Mouse (Mus musculus) cerebellum, adult 2 months (tissue): ENCODE results near the gene Tespa1.

Experiments used
- CTCF ChIP-seq: fragments of 200-500 bp; IDR thresholded peaks from 2 replicates; pipeline ENCODE4 v1.5.1; 2011; ENCODE audit warnings: low read depth, mild to moderate bottlenecking, control low read depth, low read length, moderate library complexity, borderline replicate concordance; ENCODE audit not compliant: insufficient read depth
- POLR2A ChIP-seq: fragments of 200-500 bp; IDR thresholded peaks from 2 replicates; pipeline ENCODE4 v1.6.1; 2011; ENCODE audit warnings: low read length, control low read depth, borderline replicate concordance; ENCODE audit not compliant: insufficient read depth

DNA sequence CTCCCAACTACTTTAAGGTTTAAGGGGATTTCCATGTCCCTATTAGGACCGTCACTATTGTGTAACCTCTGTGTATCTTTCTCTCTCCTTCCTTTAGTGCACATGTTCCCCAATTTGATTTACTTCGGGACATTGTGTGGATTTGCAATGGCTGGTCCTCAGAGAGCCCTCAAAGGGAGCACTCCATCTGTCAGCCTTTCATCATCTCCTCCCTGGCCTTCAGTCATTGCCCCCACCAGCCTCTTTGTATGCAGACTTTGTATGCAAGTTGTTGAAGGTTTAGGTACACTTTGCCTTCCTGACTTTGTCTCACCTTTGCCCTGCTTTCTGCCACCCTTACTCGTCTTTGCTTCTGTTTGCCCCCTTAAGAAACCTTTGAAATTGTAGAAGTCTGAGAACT, 34.7 kb upstream of the Tespa1 start:
- TF ChIP-seq CTCF (no peak), POLR2A (no peak)
